Mouse (Mus musculus) midbrain, embryonic 13.5 days (tissue): ENCODE data around the gene Hyal3. TPM values are rescaled to one million over a fixed set of nuclear protein-coding genes. Genes with fewer than 3 reads are reported as not detected.

ENCODE experiments used
- ATAC-seq: fragments of 200-750 bp; cut with Nextera tagmentation; 2 replicates; pipeline ENCODE4 v1.8.0; 2017; ENCODE audit warnings: mild to moderate bottlenecking, moderate TSS enrichment, moderate library complexity
- H3K27ac ChIP-seq: fragments of 300-500 bp; sonication (generic); 2 replicates; pipeline ENCODE4 v1.5.1; 2015; ENCODE audit warnings: inconsistent platforms, mild to moderate bottlenecking, moderate library complexity
- H3K27me3 ChIP-seq: fragments of 300-500 bp; sonication (generic); 2 replicates; pipeline ENCODE4 v1.6.1; 2015; ENCODE audit warnings: mild to moderate bottlenecking, inconsistent platforms
- H3K36me3 ChIP-seq: fragments of 300-500 bp; sonication (generic); 2 replicates; pipeline ENCODE4 v1.6.1; 2015; ENCODE audit warnings: mild to moderate bottlenecking, inconsistent platforms
- H3K4me1 ChIP-seq: fragments of 300-500 bp; sonication (generic); replicated peaks from 2 replicates; pipeline ENCODE4 v1.6.1; 2015; ENCODE audit warnings: inconsistent platforms
- H3K4me2 ChIP-seq: fragments of 300-500 bp; sonication (generic); replicated peaks from 2 replicates; pipeline ENCODE4 v1.6.1; 2015; ENCODE audit warnings: moderate library complexity, mild to moderate bottlenecking, inconsistent platforms
- H3K4me3 ChIP-seq: fragments of 300-500 bp; sonication (generic); replicated peaks from 2 replicates; pipeline ENCODE4 v1.5.1; 2015; ENCODE audit warnings: mild to moderate bottlenecking, inconsistent platforms
- H3K9ac ChIP-seq: fragments of 300-500 bp; sonication (generic); replicated peaks from 2 replicates; pipeline ENCODE4 v1.6.1; 2015; ENCODE audit warnings: mild to moderate bottlenecking, inconsistent platforms
- H3K9me3 ChIP-seq: fragments of 300-500 bp; sonication (generic); 2 replicates; pipeline ENCODE4 v1.6.1; 2016; ENCODE audit warnings: mild to moderate bottlenecking, inconsistent platforms
- WGBS: fragments of 180-500 bp; shearing (Covaris S2); methylation state at CpG from one replicate; pipeline ENCODE4 v1.1.7; 2015; 5-methylcytosine and 5-hydroxymethylcytosine counted together
- polyA plus RNA-seq: library from polyadenylated mRNA; unstranded; fragments of >200 nt; fragmentation: Nextera tagmentation; extraction: Ambion mirVana; gene quantifications from 2 replicates; pipeline ENCODE4 v1.2.1, GENCODE M21; 2015

Gene Hyal3
- polyA plus RNA-seq, 1 experiment from 2014 or later: 1.8 TPM

- H3K36me3 ChIP-seq: peaks cover 22% of the 10 kb centered on the region
- H3K27ac ChIP-seq: no peak overlapping the region
- peaks cover 50% of the 10 kb centered on the region for H3K4me1 ChIP-seq
- H3K9me3 ChIP-seq: no peaks in the 10 kb centered on the region
- H3K4me3 ChIP-seq: no peak overlapping the region
- H3K27me3 ChIP-seq: no peaks in the 10 kb centered on the region
- ATAC-seq: no peak
- H3K4me2 ChIP-seq: no peak overlapping the region
- WGBS: 94% methylated on average over 10 of the region's 10 CpGs
- no peak overlapping the region for H3K9ac ChIP-seq
Observed at GRCm38 (mm10) chr9:107577871-107578270, 2.7 kb upstream of the Hyal3 start.

- H3K36me3 ChIP-seq: peaks cover 22% of the 10 kb centered on the region
- ATAC-seq: no peak
- H3K27me3 ChIP-seq: no peaks in the 10 kb centered on the region
- no peak within 1 kb of the TSS for H3K4me2 ChIP-seq
- H3K4me1 ChIP-seq: peaks cover 50% of the 10 kb centered on the region
- H3K27ac ChIP-seq: no peak within 1 kb of the TSS
- peak within 1 kb of the TSS; percentile 1; the same call in 1 of the 2 replicates for H3K9ac ChIP-seq
- 81% methylated on average over 3 of the region's 3 CpGs for WGBS
- H3K4me3 ChIP-seq: no peak within 1 kb of the TSS
- no peaks in the 10 kb centered on the region for H3K9me3 ChIP-seq
Observed at GRCm38 (mm10) chr9:107578587-107578986, 2.0 kb upstream of the Hyal3 start, which contains the start of gene Naa80. Gene Naa80, plus strand, starts transcription at chr9:107578887.

DNA sequence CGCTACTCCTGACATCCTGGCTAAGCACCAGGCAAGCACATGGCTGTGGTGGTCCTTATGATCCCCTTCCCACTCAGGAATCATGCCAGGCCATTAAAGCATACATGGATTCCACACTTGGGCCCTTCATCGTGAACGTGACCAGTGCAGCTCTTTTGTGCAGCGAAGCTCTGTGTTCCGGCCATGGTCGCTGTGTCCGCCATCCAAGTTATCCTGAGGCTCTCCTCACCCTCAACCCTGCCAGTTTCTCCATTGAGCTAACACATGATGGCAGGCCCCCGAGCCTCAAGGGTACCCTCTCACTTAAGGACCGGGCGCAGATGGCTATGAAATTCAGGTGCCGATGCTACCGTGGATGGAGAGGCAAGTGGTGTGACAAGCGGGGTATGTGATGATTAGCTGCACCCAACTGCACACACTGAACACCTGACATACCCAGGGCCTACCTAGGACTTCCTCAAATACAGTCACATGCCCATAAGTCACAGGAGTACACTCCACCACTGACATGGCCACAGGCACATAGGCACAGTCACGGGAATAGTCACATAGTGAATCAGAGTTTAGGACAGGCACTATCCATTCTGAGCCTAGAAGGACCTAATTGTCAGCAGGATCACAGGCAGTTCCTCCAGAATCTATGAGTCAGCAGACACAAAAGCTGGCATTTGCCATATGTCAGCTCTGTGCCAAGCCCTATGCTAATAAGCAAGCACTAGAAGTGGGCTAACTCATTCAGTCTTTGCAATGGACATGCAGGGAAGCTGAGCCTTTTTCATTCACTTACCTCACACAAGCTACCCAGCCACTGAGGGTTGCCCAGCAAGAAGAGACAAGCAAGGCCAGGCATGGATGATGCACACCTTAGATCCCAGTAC is 1.4 kb upstream of the Hyal3 start:
- peaks cover 22% of the 10 kb centered on the region for H3K36me3 ChIP-seq
- H3K4me1 ChIP-seq: peaks cover 50% of the 10 kb centered on the region
- no peak overlapping the region for H3K4me2 ChIP-seq
- WGBS: 94% methylated on average over 14 of the region's 14 CpGs
- no peaks in the 10 kb centered on the region for H3K9me3 ChIP-seq
- no peak overlapping the region for H3K4me3 ChIP-seq
- H3K27ac ChIP-seq: no peak overlapping the region
- no peaks in the 10 kb centered on the region for H3K27me3 ChIP-seq
- H3K9ac ChIP-seq: peak overlapping the region; percentile 1; the same call in 1 of the 2 replicates
- no peak for ATAC-seq

DNA sequence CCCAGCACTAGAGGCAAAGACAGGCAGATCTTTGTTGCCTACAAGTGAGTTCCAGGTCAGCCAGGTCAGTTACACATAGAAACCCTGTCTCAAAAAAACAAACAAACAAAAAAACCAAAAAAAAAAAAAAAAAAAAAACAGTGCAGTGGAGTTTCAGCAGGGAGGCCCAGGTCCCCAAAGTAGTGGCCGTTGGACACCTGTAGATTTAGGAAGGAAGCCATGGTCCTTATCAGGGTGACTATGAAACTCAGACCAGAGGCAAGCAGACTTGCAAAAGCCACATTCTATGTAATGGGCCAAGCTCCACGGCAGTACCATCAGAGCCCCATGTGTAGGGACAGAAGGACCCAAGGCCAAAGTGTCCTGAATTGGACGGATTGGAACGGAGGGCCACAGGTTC is 966 bp downstream of the Hyal3 start:
- Histone ChIP-seq H3K27ac (no peak overlapping the region), H3K36me3 (peaks cover 17% of the 10 kb centered on the region), H3K4me1 (peaks cover 48% of the 10 kb centered on the region), H3K4me3 (peak overlapping the region; percentile 60), H3K9me3 (no peaks in the 10 kb centered on the region), H3K27me3 (no peaks in the 10 kb centered on the region), H3K9ac (peak overlapping the region; percentile 78), H3K4me2 (peak overlapping the region; percentile 97)
- 84% methylated on average over 4 of the region's 4 CpGs for WGBS
- ATAC-seq: no peak

DNA sequence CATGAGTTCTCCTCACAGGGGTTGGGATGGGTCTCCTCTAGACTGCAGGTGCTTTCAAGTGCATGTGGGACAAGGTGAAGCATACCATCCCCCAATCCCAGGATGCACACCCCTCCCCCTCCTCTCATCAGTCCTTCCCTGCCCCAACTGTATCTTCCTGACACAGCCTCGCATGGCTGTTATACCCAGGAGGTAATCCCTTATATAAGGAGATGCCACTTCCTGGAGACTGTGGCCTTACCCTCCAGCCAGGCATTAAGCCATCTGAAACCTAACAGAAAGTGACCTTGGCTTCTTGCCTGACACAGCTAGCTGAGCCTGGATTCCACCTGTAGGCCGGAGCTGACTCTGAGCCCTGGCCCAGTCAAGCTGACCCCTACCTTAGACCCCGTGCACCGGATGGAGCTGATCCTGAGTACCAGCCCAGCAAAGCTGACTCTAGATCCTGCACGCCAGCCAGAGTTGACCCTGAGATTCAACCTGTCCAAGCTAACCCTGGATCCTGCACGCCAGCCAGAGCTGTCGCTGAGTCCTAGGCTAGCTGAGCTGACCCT is 2.0 kb downstream of the Hyal3 start:
- no peak overlapping the region for H3K27ac ChIP-seq
- WGBS: 91% methylated on average over 7 of the region's 7 CpGs
- H3K4me3 ChIP-seq: no peak overlapping the region
- no peak for ATAC-seq
- H3K9me3 ChIP-seq: no peaks in the 10 kb centered on the region
- H3K36me3 ChIP-seq: peaks cover 17% of the 10 kb centered on the region
- no peaks in the 10 kb centered on the region for H3K27me3 ChIP-seq
- 0 out of 2 replicates have a peak overlapping the region, but pooled peaks have one; percentile 32 for H3K9ac ChIP-seq
- H3K4me2 ChIP-seq: 0 out of 2 replicates have a peak overlapping the region, but pooled peaks have one; percentile 0
- H3K4me1 ChIP-seq: peaks cover 41% of the 10 kb centered on the region

- peaks cover 41% of the 10 kb centered on the region for H3K4me1 ChIP-seq
- H3K9me3 ChIP-seq: no peaks in the 10 kb centered on the region
- ATAC-seq: no peak
- 92% methylated on average over 14 of the region's 14 CpGs for WGBS
- no peak overlapping the region for H3K4me2 ChIP-seq
- no peak overlapping the region for H3K27ac ChIP-seq
- H3K36me3 ChIP-seq: peaks cover 17% of the 10 kb centered on the region
- no peak overlapping the region for H3K9ac ChIP-seq
- no peaks in the 10 kb centered on the region for H3K27me3 ChIP-seq
- no peak overlapping the region for H3K4me3 ChIP-seq
Observed at GRCm38 (mm10) chr9:107583174-107583573, 2.6 kb downstream of the Hyal3 start.

- WGBS: 92% methylated on average over 5 of the region's 5 CpGs
- Histone ChIP-seq H3K4me1 (peaks cover 24% of the 10 kb centered on the region), H3K4me3 (no peak overlapping the region)
Observed at GRCm38 (mm10) chr9:107586504-107586903, 5.9 kb downstream of the Hyal3 start.

GRCm38 (mm10) chr9:107586974-107587832 is 6.6 kb downstream of the Hyal3 start, which contains the start of gene Ifrd2:
Gene Ifrd2, plus strand, starts transcription at chr9:107587642.
- peak; percentile 99 for ATAC-seq
- peak within 1 kb of the TSS; percentile 65 for H3K9ac ChIP-seq
- H3K4me3 ChIP-seq: peak within 1 kb of the TSS; percentile 78
- peak within 1 kb of the TSS; percentile 82 for H3K4me2 ChIP-seq
- H3K27ac ChIP-seq: peak within 1 kb of the TSS; percentile 30; the same call in 1 of the 2 replicates
- peaks cover 40% of the 10 kb centered on the region for H3K36me3 ChIP-seq
- H3K9me3 ChIP-seq: no peaks in the 10 kb centered on the region
- WGBS: 14% methylated on average over 46 of the region's 46 CpGs
- H3K27me3 ChIP-seq: no peaks in the 10 kb centered on the region
- H3K4me1 ChIP-seq: peaks cover 17% of the 10 kb centered on the region

More at GRCm38 (mm10) chr9:107586504-107586903, 5.9 kb downstream of the Hyal3 start:
- Histone ChIP-seq H3K4me2 (no peak overlapping the region), H3K36me3 (peaks cover 35% of the 10 kb centered on the region), H3K9ac (no peak overlapping the region), H3K9me3 (no peaks in the 10 kb centered on the region), H3K27me3 (no peaks in the 10 kb centered on the region), H3K27ac (no peak overlapping the region)
- ATAC-seq: no peak

GRCm38 (mm10) chr9:107587833-107588639 is 7.4 kb downstream of the Hyal3 start:
- Histone ChIP-seq H3K9ac (peak overlapping the region; percentile 65), H3K27ac (peak overlapping the region; percentile 30; the same call in 1 of the 2 replicates), H3K9me3 (no peaks in the 10 kb centered on the region), H3K4me3 (peak overlapping the region; percentile 78), H3K4me1 (peaks cover 16% of the 10 kb centered on the region), H3K36me3 (peaks cover 42% of the 10 kb centered on the region), H3K27me3 (no peaks in the 10 kb centered on the region), H3K4me2 (peak overlapping the region; percentile 82)
- no peak for ATAC-seq
- 7% methylated on average over 33 of the region's 33 CpGs for WGBS

DNA sequence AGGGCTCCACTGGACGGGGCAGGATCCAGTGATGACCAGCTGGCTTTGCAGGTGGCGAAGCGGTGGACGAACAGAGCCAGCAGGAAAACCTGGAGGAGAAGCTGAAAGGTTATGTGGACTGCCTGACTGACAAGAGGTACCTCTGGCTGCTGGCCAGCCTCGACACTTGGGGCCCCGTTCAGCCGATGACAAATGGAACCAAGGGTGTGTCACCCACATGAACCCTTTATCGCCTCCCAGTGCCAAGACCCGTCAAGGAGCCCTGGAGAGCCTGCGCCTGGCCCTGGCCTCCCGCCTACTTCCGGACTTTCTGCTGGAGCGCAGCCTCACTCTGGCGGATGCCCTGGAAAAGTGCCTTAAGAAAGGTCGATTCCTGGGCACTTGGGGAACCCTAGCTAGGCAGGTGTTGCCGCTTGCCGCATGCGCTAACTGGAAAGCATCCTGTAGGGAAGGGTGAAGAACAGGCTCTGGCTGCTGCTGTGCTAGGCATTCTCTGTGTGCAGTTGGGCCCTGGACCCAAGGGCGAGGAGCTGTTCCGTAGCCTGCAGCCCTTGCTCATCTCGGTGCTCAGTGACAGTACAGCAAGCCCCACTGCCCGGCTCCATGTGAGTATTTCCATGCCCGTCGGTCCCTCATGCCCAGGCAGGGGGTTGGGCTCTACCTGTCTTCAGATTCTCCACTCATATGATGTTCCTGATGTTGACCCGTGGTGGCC is 9.6 kb downstream of the Hyal3 start:
- Histone ChIP-seq H3K9ac (no peak overlapping the region), H3K4me1 (peaks cover 18% of the 10 kb centered on the region), H3K27ac (no peak overlapping the region), H3K4me3 (no peak overlapping the region), H3K9me3 (no peaks in the 10 kb centered on the region), H3K4me2 (no peak overlapping the region), H3K36me3 (peaks cover 43% of the 10 kb centered on the region), H3K27me3 (no peaks in the 10 kb centered on the region)
- WGBS: 92% methylated on average over 25 of the region's 25 CpGs
- ATAC-seq: no peak

DNA sequence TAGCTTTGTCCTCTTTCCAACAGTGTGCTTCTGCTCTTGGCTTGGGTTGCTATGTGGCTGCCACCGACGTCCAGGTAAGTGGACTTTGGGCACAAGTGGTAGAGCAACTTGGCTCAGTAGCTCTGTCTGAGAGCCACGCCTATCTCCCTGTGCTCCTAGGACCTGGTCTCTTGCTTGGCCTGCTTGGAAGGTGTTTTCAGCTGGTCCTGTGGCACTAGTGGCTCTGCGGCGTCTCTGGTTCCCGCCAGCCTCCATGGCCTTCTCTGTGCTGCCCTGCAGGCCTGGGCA is 10.1 kb downstream of the Hyal3 start:
- WGBS: 96% methylated on average over 6 of the region's 6 CpGs
- ATAC-seq: no peak
- H3K4me2 ChIP-seq: no peak overlapping the region
- H3K27me3 ChIP-seq: no peaks in the 10 kb centered on the region
- H3K9ac ChIP-seq: no peak overlapping the region
- H3K27ac ChIP-seq: no peak overlapping the region
- no peaks in the 10 kb centered on the region for H3K9me3 ChIP-seq
- peaks cover 43% of the 10 kb centered on the region for H3K36me3 ChIP-seq
- H3K4me3 ChIP-seq: no peak overlapping the region
- H3K4me1 ChIP-seq: peaks cover 18% of the 10 kb centered on the region
